Mouse (Mus musculus) cerebellum, adult 18-20 months (tissue): ENCODE measurements at regions not wholly inside any gene's neighbourhood (a gene's known extent, or its start where the extent isn't known, plus 50 kb on each side); places are given as distances from the start of the nearest gene placed in this dataset.

Source experiments
- DNase-seq, 2 experiments: peaks; one replicate each; pipeline ENCODE4 v3.0.0; 2021

- no peak for DNase-seq
These were observed 85.6 kb upstream of the Aldh1b1 start for GRCm38 (mm10) chr4:45713046-45713706.

- DNase-seq, result no peak
These were observed 94.8 kb upstream of the Aldh1b1 start for GRCm38 (mm10) chr4:45703997-45704396.

- DNase-seq, result no peak
These were observed 99.2 kb upstream of the Aldh1b1 start for GRCm38 (mm10) chr4:45699601-45700000.

- DNase-seq, result no peak
These were observed 103.6 kb upstream of the Aldh1b1 start for GRCm38 (mm10) chr4:45695239-45695638.

GRCm38 (mm10) chr4:45689991-45690916, 108.6 kb upstream of the Aldh1b1 start:
- DNase-seq, result peak; percentile 50

GRCm38 (mm10) chr4:45689572-45689971, 109.2 kb upstream of the Aldh1b1 start:
- no peak for DNase-seq

- DNase-seq, result no peak
These were observed 110.6 kb upstream of the Aldh1b1 start for GRCm38 (mm10) chr4:45688233-45688632.

GRCm38 (mm10) chr4:45685031-45685430, 113.8 kb upstream of the Aldh1b1 start:
- no peak for DNase-seq

GRCm38 (mm10) chr4:45683205-45683604, 115.6 kb upstream of the Aldh1b1 start:
- no peak for DNase-seq

- DNase-seq, result no peak
These were observed 116.1 kb upstream of the Aldh1b1 start for GRCm38 (mm10) chr4:45682746-45683145.

- DNase-seq, result no peak
These were observed 122.7 kb upstream of the Aldh1b1 start for GRCm38 (mm10) chr4:45676137-45676536.

- DNase-seq, result no peak
These were observed 124.5 kb upstream of the Aldh1b1 start for GRCm38 (mm10) chr4:45674291-45674690.

- no peak for DNase-seq
These were observed 125.6 kb upstream of the Aldh1b1 start for GRCm38 (mm10) chr4:45673081-45673819.

- DNase-seq, result no peak
These were observed 126.4 kb upstream of the Aldh1b1 start for GRCm38 (mm10) chr4:45672262-45673076.

GRCm38 (mm10) chr4:45664372-45664771, 132.1 kb upstream of the Shb start:
- DNase-seq, result no peak

GRCm38 (mm10) chr4:45657350-45657978, 125.2 kb upstream of the Shb start:
- no peak for DNase-seq

GRCm38 (mm10) chr4:45655780-45656179, 123.5 kb upstream of the Shb start:
- no peak for DNase-seq

GRCm38 (mm10) chr4:45654804-45655155, 122.5 kb upstream of the Shb start:
- no peak for DNase-seq

- no peak for DNase-seq
These were observed 121.9 kb upstream of the Shb start for GRCm38 (mm10) chr4:45654019-45654803.

GRCm38 (mm10) chr4:45648884-45649577, 116.8 kb upstream of the Shb start:
- no peak for DNase-seq

GRCm38 (mm10) chr4:45647514-45647913, 115.2 kb upstream of the Shb start:
- DNase-seq, result no peak
